14 mouse cellular contexts compared by ENCODE assay signal in genomic region chr11:60316883-60317282, GRCm38 (mm10). TPM values are rescaled to one million over a fixed set of nuclear protein-coding genes. Genes with fewer than 3 reads are reported as not detected.
DNase-seq lines count a peak whose midpoint lies in the region; ATAC-seq and TF ChIP-seq lines count a peak whose summit lies in the region.
"Had no signal": no experiment of that assay in that cellular context is flagged by ENCODE, and none has a peak within 500 bp of the region (broad histone marks: within the 10 kb centered on the region; RNA-seq: fewer than 3 reads in every experiment).

No protein-coding gene starts in this region.

- H3K4me1 ChIP-seq in embryonic facial prominence, embryonic 14.5 days (ENCODE audit: control insufficient read depth, insufficient read depth, low read length) = peaks cover 21% of the 10 kb centered on the region
- peaks cover 4% of the 10 kb centered on the region; the same call in 1 of the 2 replicates for H3K4me1 ChIP-seq in midbrain, postnatal 0 days (ENCODE audit: insufficient read depth, low read length)

- intact Hi-C loops in gastrocnemius, adult 2 months (cut with DNase I) = no loop called here
- intact Hi-C loops in left cerebral cortex, adult 2 months (cut with DNase I) = loop anchor here (5.0 kb wide), 1 partner anchor 35 kb away; the partner anchor contains the start of genes Drc3 and Tom1l2

- no peaks in the 10 kb centered on the region for H3K9me3 ChIP-seq in embryonic facial prominence, embryonic 14.5 days (ENCODE audit: control insufficient read depth, low read length)
- H3K9me3 ChIP-seq in midbrain, postnatal 0 days (ENCODE audit: low read length) = no peaks in the 10 kb centered on the region
- H3K9me3 ChIP-seq: heart, embryonic 15.5 days had no signal

- peak overlapping the region; percentile 88 for H3K27ac ChIP-seq in gastrocnemius, adult 2 months
- H3K27ac ChIP-seq in left cerebral cortex, adult 2 months = peak overlapping the region; percentile 87
- H3K27ac ChIP-seq in embryonic facial prominence, embryonic 14.5 days (replicated peaks; ENCODE audit: low read depth, low read length) = peak overlapping the region; percentile 0; the same call in 1 of the 2 replicates
- 0 out of 2 replicates have a peak overlapping the region, but pooled peaks have one; percentile 3 for H3K27ac ChIP-seq in midbrain, postnatal 0 days (ENCODE audit: low read depth, low read length)
- H3K27ac ChIP-seq: heart, embryonic 15.5 days had no signal

- no peaks in the 10 kb centered on the region for H3K36me3 ChIP-seq in embryonic facial prominence, embryonic 14.5 days (ENCODE audit: control insufficient read depth, insufficient read depth, low read length)
- H3K36me3 ChIP-seq in midbrain, postnatal 0 days (ENCODE audit: insufficient read depth, low read length) = no peaks in the 10 kb centered on the region
- H3K36me3 ChIP-seq: heart, embryonic 15.5 days had no signal

- H3K4me3 ChIP-seq in gastrocnemius, adult 2 months = no peak overlapping the region
- no peak overlapping the region for H3K4me3 ChIP-seq in left cerebral cortex, adult 2 months
- H3K4me3 ChIP-seq in embryonic facial prominence, embryonic 14.5 days (ENCODE audit: low read depth, low read length) = no peak overlapping the region
- no peak overlapping the region for H3K4me3 ChIP-seq in midbrain, postnatal 0 days (ENCODE audit: low read depth, low read length)
- H3K4me3 ChIP-seq: heart, embryonic 15.5 days; megakaryocyte, embryonic 14.5 days had no signal

- H3K27me3 ChIP-seq in embryonic facial prominence, embryonic 14.5 days (replicated peaks; ENCODE audit: control insufficient read depth, insufficient read depth, low read length) = no peaks in the 10 kb centered on the region
- no peaks in the 10 kb centered on the region for H3K27me3 ChIP-seq in midbrain, postnatal 0 days (ENCODE audit: insufficient read depth, low read length)
- H3K27me3 ChIP-seq: heart, embryonic 15.5 days; megakaryocyte, embryonic 14.5 days had no signal

- H3K9ac ChIP-seq in embryonic facial prominence, embryonic 14.5 days (ENCODE audit: low read depth, low read length) = no peak overlapping the region
- no peak overlapping the region for H3K9ac ChIP-seq in midbrain, postnatal 0 days (replicated peaks; ENCODE audit: low read length, poor library complexity, severe bottlenecking)
- H3K9ac ChIP-seq: forebrain, postnatal 0 days; heart, embryonic 15.5 days; lung, embryonic 14.5 days had no signal

- no peak overlapping the region for H3K4me2 ChIP-seq in embryonic facial prominence, embryonic 14.5 days (ENCODE audit: low read depth, low read length)
- no peak overlapping the region for H3K4me2 ChIP-seq in midbrain, postnatal 0 days (ENCODE audit: low read depth, low read length, poor library complexity, severe bottlenecking)
- H3K4me2 ChIP-seq: heart, embryonic 15.5 days; lung, embryonic 14.5 days had no signal

- 74% methylated on average over 8 of the region's 8 CpGs for WGBS in embryonic facial prominence, embryonic 14.5 days
- 68% methylated on average over 8 of the region's 8 CpGs for WGBS in midbrain, postnatal 0 days

- no peak for TF ChIP-seq CTCF in gastrocnemius, adult 2 months (IDR thresholded peaks at IDR 0.05)
- TF ChIP-seq CTCF in left cerebral cortex, adult 2 months (IDR thresholded peaks at IDR 0.05) = no peak
- TF ChIP-seq CTCF in midbrain, postnatal 0 days (IDR thresholded peaks at IDR 0.05) = no peak

- ATAC-seq in embryonic facial prominence, embryonic 14.5 days (ENCODE audit: low read depth) = no peak
- ATAC-seq in midbrain, postnatal 0 days (ENCODE audit: low FRiP score) = no peak
- ATAC-seq in erythroid progenitor cell, adult 5-6 weeks (replicated peaks; ENCODE audit: low FRiP score, poor library complexity, severe bottlenecking) = no peak
- ATAC-seq: forebrain, postnatal 0 days had no signal

- DNase-seq in gastrocnemius, adult 2 months = no peak
- DNase-seq in gastrocnemius, adult 18-20 months (ENCODE audit: low spot score) = no peak
- no peak for DNase-seq in left cerebral cortex, adult 2 months (ENCODE audit: extremely low spot score in 1 of 2, low spot score in 2 of 2)
- DNase-seq in left cerebral cortex, adult 8-10 months (ENCODE audit: low spot score in 2 of 2) = no peak
- DNase-seq in embryonic facial prominence, embryonic 14.5 days (ENCODE audit: low spot score) = no peak
- DNase-seq in midbrain, postnatal 0 days (ENCODE audit: low spot score) = no peak
- no peak for DNase-seq in adrenal gland, adult 8-10 months
- DNase-seq: forebrain, postnatal 0 days; liver; thymus, postnatal 36 days had no signal

RNA-seq across cellular contexts. Expression of gene Tom1l2, which starts 35.8 kb away (rescaled TPM):
- 10 to 100 TPM; 63.7 to 63.9 TPM for total RNA-seq in gastrocnemius, adult 2 months (2021)
- total RNA-seq in gastrocnemius, adult 18-20 months (2021) = 10 to 100 TPM; 61.5 to 67.2 TPM
- total RNA-seq in left cerebral cortex, adult 2 months (2021) = 100 to 1,000 TPM; 216 to 221 TPM
- total RNA-seq in left cerebral cortex, adult 8-10 months (2022) = 100 to 1,000 TPM; 205 to 222 (median 215) TPM
- polyA plus RNA-seq in embryonic facial prominence, embryonic 14.5 days (2014; fragmentation: Nextera tagmentation; extraction: Ambion mirVana) = 21.8 and 23.4 TPM in 2 replicates
- total RNA-seq in midbrain, postnatal 0 days (2014; rRNA removed) = 108 and 120 TPM in 2 replicates
- polyA plus RNA-seq in midbrain, postnatal 0 days (2015; fragmentation: Nextera tagmentation; extraction: Ambion mirVana) = 49.4 and 51.6 TPM in 2 replicates
- 3.8 and 9.7 TPM in 2 replicates for total RNA-seq in erythroid progenitor cell, adult 5-6 weeks (2015; ENCODE audit: low replicate concordance)
- 3.6 and 3.9 TPM in 2 replicates for total RNA-seq in erythroid progenitor cell, adult 5-6 weeks (2017; ENCODE audit: low replicate concordance)
- total RNA-seq in adrenal gland, adult 8-10 months (2022) = 100 to 1,000 TPM in 3 of 4 experiments, 10 to 100 TPM in 1; 98.4 to 137 (median 112) TPM

RNA-seq across cellular contexts. Expression of gene Drc3, which starts 36.2 kb away (rescaled TPM):
- 1 to 10 TPM in 1 of 2 experiments, under 1 TPM in 1; 0.87 to 1.0 TPM for total RNA-seq in gastrocnemius, adult 2 months (2021)
- 1 to 10 TPM; 1.0 to 1.4 TPM for total RNA-seq in gastrocnemius, adult 18-20 months (2021)
- 10 to 100 TPM; 11.7 to 12.5 TPM for total RNA-seq in left cerebral cortex, adult 2 months (2021)
- total RNA-seq in left cerebral cortex, adult 8-10 months (2022) = 10 to 100 TPM in 1 of 4 experiments, 1 to 10 TPM in 3; 8.6 to 12.8 (median 9.3) TPM
- 4.2 and 7.9 TPM in 2 replicates for polyA plus RNA-seq in embryonic facial prominence, embryonic 14.5 days (2014; fragmentation: Nextera tagmentation; extraction: Ambion mirVana)
- total RNA-seq in midbrain, postnatal 0 days (2014; rRNA removed) = 9.2 and 14.1 TPM in 2 replicates
- 7.1 and 8.6 TPM in 2 replicates for polyA plus RNA-seq in midbrain, postnatal 0 days (2015; fragmentation: Nextera tagmentation; extraction: Ambion mirVana)
- not detected in 2 replicates for total RNA-seq in erythroid progenitor cell, adult 5-6 weeks (2015; ENCODE audit: low replicate concordance)
- total RNA-seq in erythroid progenitor cell, adult 5-6 weeks (2017; ENCODE audit: low replicate concordance) = not detected in 2 replicates
- total RNA-seq in adrenal gland, adult 8-10 months (2022) = 1 to 10 TPM; 1.8 to 3.8 (median 2.7) TPM

Comparison
In these comparisons a context has a peak if more than half of its experiments do, and no peak if none do; other contexts are left out.
1. H3K27ac ChIP-seq: peak in every context shown above with its lines; median percentile 88 in gastrocnemius, adult 2 months; 87 in left cerebral cortex, adult 2 months; 3 in midbrain, postnatal 0 days; 0 in embryonic facial prominence, embryonic 14.5 days.
2. RNA of gene Tom1l2, which starts 35.8 kb away (total RNA-seq): 216 to 221 TPM in left cerebral cortex, adult 2 months, 205 to 222 TPM in left cerebral cortex, adult 8-10 months, 108 to 120 TPM in midbrain, postnatal 0 days, 98.4 to 137 TPM in adrenal gland, adult 8-10 months, 61.5 to 67.2 TPM in gastrocnemius, adult 18-20 months and 63.7 to 63.9 TPM in gastrocnemius, adult 2 months; 3.6 to 9.7 TPM in erythroid progenitor cell, adult 5-6 weeks; every median in the first group is over 4 times any median in the second.